Mouse (Mus musculus) heart, embryonic 13.5 days (tissue): ENCODE results near the gene Mgat5. TPM values are rescaled to one million over a fixed set of nuclear protein-coding genes. Genes with fewer than 3 reads are reported as not detected.
A peak's percentile ranks its signal among the peaks of the same experiment; 100 is the strongest.

Source experiments
- ATAC-seq: fragments of 200-750 bp; cut with Nextera tagmentation; 2 replicates; pipeline ENCODE4 v1.8.0; 2017; ENCODE audit warnings: moderate TSS enrichment; ENCODE audit not compliant: insufficient number of reproducible peaks, low FRiP score, low TSS enrichment; ENCODE audit errors: extremely low read depth
- H3K27ac ChIP-seq: fragments of 300-500 bp; sonication (generic); replicated peaks from 2 replicates; pipeline ENCODE4 v1.5.1; 2015; ENCODE audit warnings: moderate library complexity, mild to moderate bottlenecking, inconsistent platforms
- H3K27me3 ChIP-seq: fragments of 300-500 bp; sonication (generic); replicated peaks from 2 replicates; pipeline ENCODE4 v1.6.1; 2015; ENCODE audit warnings: mild to moderate bottlenecking, inconsistent platforms
- H3K36me3 ChIP-seq: fragments of 300-500 bp; sonication (generic); 2 replicates; pipeline ENCODE4 v1.6.1; 2015; ENCODE audit warnings: mild to moderate bottlenecking, inconsistent platforms
- H3K4me1 ChIP-seq: fragments of 300-500 bp; sonication (generic); 2 replicates; pipeline ENCODE4 v1.6.1; 2015; ENCODE audit warnings: inconsistent platforms
- H3K4me2 ChIP-seq: fragments of 300-500 bp; sonication (generic); 2 replicates; pipeline ENCODE4 v1.6.1; 2015; ENCODE audit warnings: inconsistent platforms, mild to moderate bottlenecking, moderate library complexity
- H3K4me3 ChIP-seq: fragments of 300-500 bp; sonication (generic); 2 replicates; pipeline ENCODE4 v1.5.1; 2015; ENCODE audit warnings: moderate library complexity, mild to moderate bottlenecking, inconsistent platforms
- H3K9ac ChIP-seq: fragments of 300-500 bp; sonication (generic); 2 replicates; pipeline ENCODE4 v1.6.1; 2015; ENCODE audit warnings: inconsistent platforms, mild to moderate bottlenecking, moderate library complexity
- H3K9me3 ChIP-seq: fragments of 300-500 bp; sonication (generic); 2 replicates; pipeline ENCODE4 v1.6.1; 2016; ENCODE audit warnings: inconsistent platforms
- WGBS: fragments of 180-500 bp; shearing (Covaris S2); methylation state at CpG from one replicate; pipeline ENCODE4 v1.1.7; 2015; ENCODE audit warnings: mixed read lengths; 5-methylcytosine and 5-hydroxymethylcytosine counted together
- polyA plus RNA-seq: library from polyadenylated mRNA; unstranded; fragments of >200 nt; fragmentation: Nextera tagmentation; extraction: Ambion mirVana; gene quantifications from 2 replicates; pipeline ENCODE4 v1.2.1, GENCODE M21; 2015

Mgat5 gene
- polyA plus RNA-seq, 1 experiment from 2014 or later, result 3.4 TPM

DNA sequence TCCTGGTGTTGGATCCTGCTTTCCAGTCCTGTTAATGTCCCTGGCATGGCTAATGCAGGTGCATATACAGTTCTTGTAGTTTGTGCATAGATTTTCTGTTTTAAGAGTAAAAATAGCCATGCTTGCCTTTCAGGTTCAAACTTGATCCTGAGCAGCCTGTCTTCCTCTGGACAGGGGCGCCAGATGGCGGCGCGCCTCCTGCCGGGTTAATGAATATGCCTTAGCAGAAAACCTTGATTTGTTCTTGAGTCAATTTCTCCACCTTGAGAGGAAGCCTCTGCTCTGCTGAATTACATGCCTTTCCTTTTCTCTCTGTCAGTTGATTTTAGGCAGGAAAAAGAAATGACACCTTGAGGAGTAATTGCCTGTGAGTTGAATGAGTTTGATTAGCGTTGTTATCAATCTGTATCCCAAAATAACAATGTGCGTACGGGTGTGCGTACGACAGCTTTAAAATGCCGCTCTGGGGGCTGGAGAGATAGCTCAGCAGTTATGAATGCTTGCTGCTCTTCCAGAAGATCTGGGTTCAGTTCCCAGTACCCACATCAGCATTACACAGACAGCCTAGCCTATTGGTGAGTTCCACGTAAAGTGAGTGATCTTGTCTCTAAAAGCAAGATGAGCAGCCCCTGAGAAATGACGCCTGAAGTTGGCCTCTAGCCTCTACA is 57.5 kb downstream of the Mgat5 start:
- Histone ChIP-seq H3K4me2 (peak overlapping the region; percentile 13), H3K9me3 (no peaks in the 10 kb centered on the region), H3K4me3 (no peak overlapping the region), H3K9ac (no peak overlapping the region), H3K36me3 (no peaks in the 10 kb centered on the region), H3K4me1 (peaks cover 25% of the 10 kb centered on the region), H3K27me3 (no peaks in the 10 kb centered on the region), H3K27ac (no peak overlapping the region; the same call in 1 of the 2 replicates)
- no peak for ATAC-seq
- 53% methylated on average over 13 of the region's 13 CpGs for WGBS

DNA sequence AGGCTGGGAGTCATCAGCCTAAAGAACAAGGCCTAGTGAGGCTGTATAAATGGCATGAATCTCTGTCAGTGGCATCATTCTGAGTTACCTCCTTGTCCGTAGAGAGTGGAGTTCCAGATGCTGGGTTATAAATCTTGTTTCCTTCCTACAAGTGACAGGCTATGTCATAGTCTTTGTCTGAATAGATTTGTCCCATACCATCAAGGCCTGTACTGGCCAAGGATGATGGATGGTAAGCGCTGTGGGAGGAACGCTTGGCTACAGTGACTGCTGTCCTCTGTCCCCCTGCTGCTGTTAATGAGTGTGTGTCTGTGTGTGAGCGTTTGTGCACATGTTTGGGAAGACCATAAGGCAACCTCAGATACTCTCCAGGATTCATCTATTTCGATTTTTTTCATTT is 63.2 kb downstream of the Mgat5 start:
- WGBS, result 80% methylated on average over 5 of the region's 5 CpGs
- Histone ChIP-seq H3K27me3 (no peaks in the 10 kb centered on the region), H3K27ac (no peak overlapping the region), H3K36me3 (no peaks in the 10 kb centered on the region), H3K4me3 (no peak overlapping the region), H3K9ac (no peak overlapping the region), H3K9me3 (no peaks in the 10 kb centered on the region), H3K4me2 (no peak overlapping the region), H3K4me1 (peaks cover 14% of the 10 kb centered on the region)
- no peak for ATAC-seq

DNA sequence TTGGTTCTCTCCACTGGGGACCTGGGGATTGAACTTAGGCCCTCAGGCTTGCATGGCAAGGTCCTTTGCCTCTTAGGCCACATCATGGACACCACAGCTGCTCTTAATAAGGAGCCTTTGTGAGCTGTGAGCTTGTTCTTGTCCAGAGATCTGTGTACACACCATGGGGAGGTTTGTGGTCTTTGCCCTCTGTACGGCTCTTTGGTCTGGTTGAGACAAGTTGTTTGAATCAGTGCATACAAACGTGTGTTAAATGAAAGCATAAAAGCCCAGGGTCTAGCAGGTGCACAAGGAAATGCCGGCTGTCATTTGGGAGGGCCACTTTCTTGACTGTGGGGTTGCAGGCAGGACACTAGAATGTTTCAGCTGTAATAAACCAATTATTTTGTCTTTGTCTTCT is 64.5 kb downstream of the Mgat5 start:
- Histone ChIP-seq H3K27ac (no peak overlapping the region), H3K27me3 (no peaks in the 10 kb centered on the region), H3K36me3 (no peaks in the 10 kb centered on the region), H3K4me1 (peaks cover 24% of the 10 kb centered on the region), H3K4me2 (no peak overlapping the region), H3K9ac (no peak overlapping the region), H3K9me3 (no peaks in the 10 kb centered on the region), H3K4me3 (no peak overlapping the region)
- no peak for ATAC-seq
- 87% methylated on average over 3 of the region's 3 CpGs for WGBS

DNA sequence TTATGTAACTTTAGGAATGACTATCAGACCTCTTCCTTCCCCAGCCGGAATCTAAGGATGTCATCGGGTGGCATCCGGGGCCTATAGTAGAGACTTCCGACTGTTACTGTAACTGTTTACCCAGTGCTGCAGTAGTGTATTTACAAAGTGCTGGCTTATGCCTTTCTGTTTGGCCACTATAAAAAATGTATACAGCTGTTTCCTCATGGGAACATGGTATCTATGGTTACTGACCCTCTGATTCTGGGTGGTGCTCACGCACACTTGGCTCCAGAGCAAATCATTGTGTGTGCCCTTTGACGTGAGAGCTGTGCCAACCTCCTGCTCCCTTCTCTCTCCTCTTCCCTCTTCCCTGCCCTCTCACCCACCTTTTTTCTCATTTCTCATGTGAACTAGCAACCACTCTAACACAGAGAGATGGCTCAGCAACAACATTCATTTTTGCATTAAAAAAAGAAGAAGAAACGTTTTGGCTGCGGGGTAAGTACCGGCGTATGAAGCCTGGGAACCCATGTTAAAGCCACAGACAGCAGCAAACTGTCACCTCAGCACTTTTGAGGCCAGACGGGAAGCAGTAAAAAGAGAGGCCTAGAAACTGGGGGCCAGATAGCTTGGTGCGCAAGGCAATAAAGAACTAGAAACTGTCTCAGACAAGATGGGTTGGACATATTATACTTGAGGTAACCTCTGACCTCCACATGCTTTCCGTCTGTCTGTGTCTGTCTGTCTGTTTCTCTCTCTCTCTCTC is 65.6 kb downstream of the Mgat5 start:
- Histone ChIP-seq H3K4me3 (no peak overlapping the region), H3K36me3 (0 out of 2 replicates have a peak, but pooled peaks cover 5% of the 10 kb centered on the region), H3K27ac (no peak overlapping the region), H3K27me3 (no peaks in the 10 kb centered on the region), H3K9ac (no peak overlapping the region; the same call in 1 of the 2 replicates), H3K9me3 (no peaks in the 10 kb centered on the region), H3K4me2 (no peak overlapping the region), H3K4me1 (peaks cover 24% of the 10 kb centered on the region)
- WGBS, result 78% methylated on average over 13 of the region's 13 CpGs
- no peak for ATAC-seq

DNA sequence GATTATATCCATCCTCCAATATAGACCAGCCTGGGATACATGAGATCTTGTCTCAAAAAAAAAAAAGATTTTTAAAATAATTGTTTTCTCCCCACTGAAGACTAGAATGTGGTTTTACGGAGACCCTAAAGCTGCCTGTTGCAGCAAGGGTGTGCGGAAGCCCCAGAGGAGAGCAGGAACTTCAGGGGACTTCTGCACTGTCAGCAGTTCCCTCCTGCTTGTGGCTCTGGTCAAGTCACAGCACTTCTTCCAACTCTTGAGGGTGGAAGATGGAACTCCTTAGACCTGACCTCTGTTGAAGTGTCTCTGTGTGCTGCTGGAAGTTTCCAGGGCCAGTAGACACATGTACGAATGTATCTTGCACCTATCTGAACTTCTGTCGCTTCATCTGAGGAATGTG is 66.3 kb downstream of the Mgat5 start:
- no peak overlapping the region for H3K27ac ChIP-seq
- ATAC-seq, result no peak
- WGBS, result 78% methylated on average over 4 of the region's 4 CpGs
- peaks cover 24% of the 10 kb centered on the region for H3K4me1 ChIP-seq
- H3K27me3 ChIP-seq, result no peaks in the 10 kb centered on the region
- H3K9me3 ChIP-seq, result no peaks in the 10 kb centered on the region
- H3K4me3 ChIP-seq, result no peak overlapping the region
- H3K9ac ChIP-seq, result no peak overlapping the region
- H3K36me3 ChIP-seq, result 0 out of 2 replicates have a peak, but pooled peaks cover 5% of the 10 kb centered on the region
- H3K4me2 ChIP-seq, result no peak overlapping the region

DNA sequence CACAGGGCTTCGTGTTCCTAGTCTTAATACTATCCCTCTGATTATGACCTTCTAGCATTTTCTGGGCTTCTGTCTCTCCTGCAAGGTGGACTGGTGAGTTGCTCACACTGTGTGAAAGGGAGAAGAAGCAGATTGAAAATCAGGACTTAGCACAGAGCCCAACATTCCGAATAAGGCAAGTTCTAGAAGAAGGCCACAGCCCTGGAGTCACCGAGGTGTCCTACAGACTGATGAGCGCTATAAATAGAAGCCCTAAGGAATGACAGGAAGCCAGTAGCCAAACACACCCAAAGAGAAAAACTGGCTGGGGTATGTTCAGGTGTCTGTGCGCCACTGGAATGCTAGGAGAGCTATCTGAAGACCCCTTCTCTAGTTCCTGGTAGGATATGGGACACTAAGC is 68.5 kb downstream of the Mgat5 start:
- ATAC-seq, result no peak
- H3K4me2 ChIP-seq, result peak overlapping the region; percentile 32
- H3K9ac ChIP-seq, result no peak overlapping the region
- H3K27ac ChIP-seq, result peak overlapping the region; percentile 78
- H3K4me1 ChIP-seq, result peaks cover 24% of the 10 kb centered on the region
- H3K9me3 ChIP-seq, result no peaks in the 10 kb centered on the region; the same call in 1 of the 2 replicates
- WGBS, result 49% methylated on average over 5 of the region's 5 CpGs
- H3K27me3 ChIP-seq, result no peaks in the 10 kb centered on the region
- H3K36me3 ChIP-seq, result 0 out of 2 replicates have a peak, but pooled peaks cover 8% of the 10 kb centered on the region
- no peak overlapping the region for H3K4me3 ChIP-seq

DNA sequence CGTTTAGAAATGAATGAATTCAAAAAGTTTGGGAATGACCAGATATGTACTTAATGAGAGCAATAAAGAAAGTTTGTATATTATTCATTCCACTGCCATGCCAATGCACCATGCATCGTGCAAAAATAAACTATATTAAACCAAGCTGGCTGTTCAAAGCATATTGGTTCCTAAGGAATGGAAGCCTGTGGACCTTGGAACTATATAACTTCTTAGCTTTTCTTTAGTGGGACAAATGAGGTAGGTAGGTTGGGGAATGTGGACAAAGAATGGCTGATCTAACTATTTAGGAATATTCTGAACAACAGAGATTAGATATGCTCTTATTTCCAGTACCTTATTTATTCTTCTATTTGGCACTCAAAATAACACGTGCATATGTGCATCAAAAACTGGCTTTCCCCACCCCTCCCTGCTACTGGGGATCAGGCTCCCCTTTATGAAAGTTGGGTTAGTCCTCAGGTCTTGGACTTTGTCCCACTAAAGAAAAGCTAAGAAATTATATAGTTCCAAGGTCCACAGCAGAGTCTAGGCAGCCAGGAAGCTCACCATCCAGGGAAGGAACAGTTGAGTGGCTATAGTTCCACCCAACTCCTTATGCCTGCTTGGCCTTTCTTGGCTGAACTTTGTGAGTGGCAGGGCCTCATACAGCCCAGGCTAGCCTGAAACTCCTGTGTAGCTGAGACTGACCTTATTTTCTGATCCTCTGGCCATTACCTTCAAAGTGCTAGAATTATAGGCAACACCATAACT is 70.9 kb downstream of the Mgat5 start:
- Histone ChIP-seq H3K27ac (no peak overlapping the region), H3K4me3 (no peak overlapping the region), H3K9me3 (no peaks in the 10 kb centered on the region; the same call in 1 of the 2 replicates), H3K36me3 (0 out of 2 replicates have a peak, but pooled peaks cover 8% of the 10 kb centered on the region), H3K4me1 (peaks cover 18% of the 10 kb centered on the region), H3K9ac (no peak overlapping the region), H3K4me2 (no peak overlapping the region), H3K27me3 (no peaks in the 10 kb centered on the region)
- WGBS, result 82% methylated on average over 3 of the region's 3 CpGs
- no peak for ATAC-seq

DNA sequence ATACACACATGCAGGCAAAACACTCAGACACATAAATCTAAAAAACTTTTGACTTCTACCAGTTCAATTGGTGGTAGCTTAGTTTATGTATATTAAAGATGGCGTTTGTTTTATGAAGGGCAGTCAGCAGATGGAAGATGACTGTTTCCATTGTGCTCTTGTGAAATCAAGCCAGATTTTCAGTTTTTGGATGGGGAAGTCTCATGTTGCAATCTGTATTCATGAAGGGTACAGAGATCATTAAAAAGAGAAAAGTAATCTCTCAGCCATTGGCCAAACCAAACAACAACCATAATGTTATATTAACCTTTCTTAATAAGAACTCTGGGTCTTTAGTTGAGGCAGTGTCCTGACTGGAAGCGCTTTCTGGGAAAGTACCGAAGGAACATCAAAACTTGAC is 73.3 kb downstream of the Mgat5 start:
- Histone ChIP-seq H3K27me3 (no peaks in the 10 kb centered on the region), H3K9ac (no peak overlapping the region), H3K27ac (no peak overlapping the region), H3K36me3 (0 out of 2 replicates have a peak, but pooled peaks cover 8% of the 10 kb centered on the region), H3K9me3 (no peaks in the 10 kb centered on the region; the same call in 1 of the 2 replicates), H3K4me2 (no peak overlapping the region), H3K4me3 (no peak overlapping the region), H3K4me1 (peaks cover 9% of the 10 kb centered on the region)
- ATAC-seq, result no peak
- WGBS, result 84% methylated on average over 3 of the region's 3 CpGs

DNA sequence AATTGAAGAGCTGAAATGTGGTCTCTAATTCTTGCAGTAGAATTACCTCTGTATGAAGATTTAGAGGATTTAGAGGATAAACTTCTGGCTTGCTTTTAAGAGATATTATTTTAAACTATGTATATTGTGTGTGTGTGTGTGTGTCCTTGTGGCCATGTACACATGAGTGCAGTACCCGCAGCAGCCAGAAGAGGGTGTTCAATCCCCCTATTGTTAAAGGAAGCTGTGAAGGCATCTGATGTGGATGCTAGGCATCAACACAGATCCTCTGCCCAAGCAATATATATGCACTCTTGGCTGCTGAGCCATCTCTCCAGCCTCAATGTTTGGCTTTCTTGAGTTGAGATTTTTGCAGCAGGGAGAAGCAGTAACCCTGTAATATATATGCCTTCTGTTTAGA is 75.4 kb downstream of the Mgat5 start:
- H3K4me3 ChIP-seq, result no peak overlapping the region
- no peaks in the 10 kb centered on the region for H3K27me3 ChIP-seq
- no peak for ATAC-seq
- H3K4me2 ChIP-seq, result no peak overlapping the region
- no peak overlapping the region for H3K27ac ChIP-seq
- no peak overlapping the region for H3K9ac ChIP-seq
- no peaks in the 10 kb centered on the region; the same call in 1 of the 2 replicates for H3K9me3 ChIP-seq
- H3K36me3 ChIP-seq, result 0 out of 2 replicates have a peak, but pooled peaks cover 4% of the 10 kb centered on the region
- 88% methylated on average over 1 of the region's 1 CpGs for WGBS
- H3K4me1 ChIP-seq, result no peaks in the 10 kb centered on the region

DNA sequence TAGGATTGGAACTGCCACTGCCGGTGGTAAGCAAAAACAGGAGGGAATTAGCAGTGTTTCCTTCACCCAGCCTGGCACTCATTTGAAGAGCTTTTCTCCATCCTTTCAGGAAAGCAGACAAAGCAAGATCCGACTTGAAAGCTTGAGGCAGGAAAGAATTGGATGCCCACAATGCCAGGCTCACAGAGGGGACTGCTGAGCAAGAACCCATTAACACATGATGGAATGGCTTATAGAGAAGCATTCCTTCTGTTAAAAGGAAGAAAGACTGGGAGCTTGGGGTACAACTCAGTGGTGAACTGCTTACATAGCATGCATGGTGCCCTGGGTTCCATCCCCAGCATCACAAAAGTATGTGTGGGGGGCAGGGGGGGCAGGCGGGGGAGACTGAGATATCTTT is 80.2 kb downstream of the Mgat5 start:
- H3K4me2 ChIP-seq, result no peak overlapping the region
- H3K9me3 ChIP-seq, result no peaks in the 10 kb centered on the region
- no peak overlapping the region for H3K27ac ChIP-seq
- H3K4me3 ChIP-seq, result no peak overlapping the region
- peaks cover 3% of the 10 kb centered on the region; the same call in 1 of the 2 replicates for H3K36me3 ChIP-seq
- H3K4me1 ChIP-seq, result no peaks in the 10 kb centered on the region
- H3K9ac ChIP-seq, result no peak overlapping the region
- WGBS, result 78% methylated on average over 3 of the region's 3 CpGs
- ATAC-seq, result no peak
- no peaks in the 10 kb centered on the region for H3K27me3 ChIP-seq

DNA sequence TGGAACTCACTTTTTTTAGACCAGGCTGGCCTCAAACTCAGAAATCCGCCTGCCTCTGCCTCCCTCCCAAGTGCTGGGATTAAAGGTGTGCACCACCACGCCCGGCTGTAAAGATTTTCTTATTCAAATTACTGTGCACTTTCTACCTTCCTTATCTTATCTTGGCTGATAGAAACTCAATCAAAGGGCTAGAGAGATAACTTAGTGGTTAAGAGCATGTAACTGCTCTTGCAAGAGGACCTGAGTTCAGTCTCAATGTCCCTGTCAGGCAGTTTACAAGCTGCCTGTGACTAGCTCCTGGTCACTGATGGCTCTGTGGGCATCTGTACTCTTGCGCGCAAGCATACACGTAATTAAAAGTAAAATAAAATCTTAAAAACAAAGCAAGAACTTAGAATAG is 82.7 kb downstream of the Mgat5 start:
- H3K9me3 ChIP-seq, result no peaks in the 10 kb centered on the region
- no peak overlapping the region for H3K27ac ChIP-seq
- H3K4me3 ChIP-seq, result no peak overlapping the region
- ATAC-seq, result no peak
- no peak overlapping the region for H3K9ac ChIP-seq
- H3K4me2 ChIP-seq, result no peak overlapping the region
- H3K36me3 ChIP-seq, result peaks cover 3% of the 10 kb centered on the region; the same call in 1 of the 2 replicates
- H3K4me1 ChIP-seq, result no peaks in the 10 kb centered on the region
- no peaks in the 10 kb centered on the region for H3K27me3 ChIP-seq
- WGBS, result 80% methylated on average over 6 of the region's 6 CpGs
